Mouse (Mus musculus): ENCODE results near the gene Grin1. TPM values are rescaled to one million over a fixed set of nuclear protein-coding genes. Genes with fewer than 3 reads are reported as not detected.

Gene Grin1
- polyA plus RNA-seq, 1 experiment from 2014 or later: not detected

- Histone ChIP-seq H3K27me3 (ENCODE audit: control insufficient read depth, insufficient read depth, low read length) (peaks cover 49% of the 10 kb centered on the region), H3K27ac (replicated peaks in 1 of 2; ENCODE audit: control insufficient read depth in 1 of 2, insufficient read depth in 1 of 2, low read depth in 2 of 2, low read length in 2 of 2) (no peak overlapping the region)
Observed at GRCm38 (mm10) chr2:25298046-25298445, 20.9 kb downstream of the Grin1 start.

GRCm38 (mm10) chr2:25297093-25297492, 21.9 kb downstream of the Grin1 start:
- H3K4me3 ChIP-seq (ENCODE audit: control insufficient read depth in 1 of 2, insufficient read depth in 1 of 2, low read depth in 1 of 2, low read length in 2 of 2): no peak overlapping the region
- peaks cover 0 to 6% of the 10 kb centered on the region in 2 experiments; a peak in 3 of 4 replicates for H3K4me1 ChIP-seq (ENCODE audit: control insufficient read depth in 2 of 2, insufficient read depth in 2 of 2, low read length in 2 of 2)
- H3K9ac ChIP-seq (ENCODE audit: low read length): no peak overlapping the region
- no peaks in the 10 kb centered on the region for H3K36me3 ChIP-seq (ENCODE audit: control insufficient read depth, insufficient read depth, low read length)
- no peaks in the 10 kb centered on the region for H3K9me3 ChIP-seq (ENCODE audit: control insufficient read depth, low read length)
- WGBS: 67% methylated on average over 8 of the region's 8 CpGs
- no peak overlapping the region for H3K27ac ChIP-seq (replicated peaks in 1 of 2; ENCODE audit: control insufficient read depth in 1 of 2, insufficient read depth in 1 of 2, low read depth in 2 of 2, low read length in 2 of 2)
- H3K4me2 ChIP-seq (ENCODE audit: low read length): no peak overlapping the region
- ATAC-seq (ENCODE audit: insufficient number of reproducible peaks, insufficient read depth, low FRiP score, low read depth): no peak
- peaks cover 54% of the 10 kb centered on the region for H3K27me3 ChIP-seq (ENCODE audit: control insufficient read depth, insufficient read depth, low read length)

More at GRCm38 (mm10) chr2:25298046-25298445, 20.9 kb downstream of the Grin1 start:
- Histone ChIP-seq H3K4me3 (ENCODE audit: control insufficient read depth in 1 of 2, insufficient read depth in 1 of 2, low read depth in 1 of 2, low read length in 2 of 2) (no peak overlapping the region), H3K36me3 (ENCODE audit: control insufficient read depth, insufficient read depth, low read length) (no peaks in the 10 kb centered on the region), H3K9ac (ENCODE audit: low read length) (no peak overlapping the region), H3K4me2 (ENCODE audit: low read length) (no peak overlapping the region), H3K9me3 (ENCODE audit: control insufficient read depth, low read length) (no peaks in the 10 kb centered on the region), H3K4me1 (ENCODE audit: control insufficient read depth in 2 of 2, insufficient read depth in 2 of 2, low read length in 2 of 2) (no peaks in the 10 kb centered on the region)
- 72% methylated on average over 10 of the region's 10 CpGs for WGBS
- no peak for ATAC-seq (ENCODE audit: insufficient number of reproducible peaks, insufficient read depth, low FRiP score, low read depth)

- Histone ChIP-seq H3K27me3 (ENCODE audit: control insufficient read depth, insufficient read depth, low read length) (peaks cover 88% of the 10 kb centered on the region), H3K9ac (ENCODE audit: low read length) (no peak overlapping the region), H3K4me1 (ENCODE audit: control insufficient read depth in 2 of 2, insufficient read depth in 2 of 2, low read length in 2 of 2) (peaks cover 0 to 16% of the 10 kb centered on the region in 2 experiments; a peak in 3 of 4 replicates), H3K9me3 (ENCODE audit: control insufficient read depth, low read length) (no peaks in the 10 kb centered on the region), H3K4me2 (ENCODE audit: low read length) (no peak overlapping the region), H3K4me3 (ENCODE audit: control insufficient read depth in 1 of 2, insufficient read depth in 1 of 2, low read depth in 1 of 2, low read length in 2 of 2) (no peak overlapping the region), H3K27ac (replicated peaks in 1 of 2; ENCODE audit: control insufficient read depth in 1 of 2, insufficient read depth in 1 of 2, low read depth in 2 of 2, low read length in 2 of 2) (no peak overlapping the region), H3K36me3 (ENCODE audit: control insufficient read depth, insufficient read depth, low read length) (no peaks in the 10 kb centered on the region)
- no peak for ATAC-seq (ENCODE audit: insufficient number of reproducible peaks, insufficient read depth, low FRiP score, low read depth)
- 66% methylated on average over 9 of the region's 9 CpGs for WGBS
Observed at GRCm38 (mm10) chr2:25293706-25294105, 25.3 kb downstream of the Grin1 start.

GRCm38 (mm10) chr2:25292856-25293255, 26.1 kb downstream of the Grin1 start:
- H3K4me2 ChIP-seq (ENCODE audit: low read length): peak overlapping the region; percentile 60
- no peak for ATAC-seq (ENCODE audit: insufficient number of reproducible peaks, insufficient read depth, low FRiP score, low read depth)
- peaks cover 0 to 16% of the 10 kb centered on the region in 2 experiments; a peak in 3 of 4 replicates for H3K4me1 ChIP-seq (ENCODE audit: control insufficient read depth in 2 of 2, insufficient read depth in 2 of 2, low read length in 2 of 2)
- H3K9ac ChIP-seq (ENCODE audit: low read length): no peak overlapping the region
- peak overlapping the region in 1 of 2 experiments; percentile 33; a peak in 1 of 4 replicates for H3K4me3 ChIP-seq (ENCODE audit: control insufficient read depth in 1 of 2, insufficient read depth in 1 of 2, low read depth in 1 of 2, low read length in 2 of 2)
- WGBS: 0% methylated on average over 1 of the region's 1 CpGs
- peaks cover 96% of the 10 kb centered on the region for H3K27me3 ChIP-seq (ENCODE audit: control insufficient read depth, insufficient read depth, low read length)
- H3K36me3 ChIP-seq (ENCODE audit: control insufficient read depth, insufficient read depth, low read length): no peaks in the 10 kb centered on the region
- no peak overlapping the region for H3K27ac ChIP-seq (replicated peaks in 1 of 2; ENCODE audit: control insufficient read depth in 1 of 2, insufficient read depth in 1 of 2, low read depth in 2 of 2, low read length in 2 of 2)
- H3K9me3 ChIP-seq (ENCODE audit: control insufficient read depth, low read length): no peaks in the 10 kb centered on the region

- WGBS: 5% methylated on average over 42 of the region's 43 CpGs
- no peak overlapping the region for H3K27ac ChIP-seq (replicated peaks in 1 of 2; ENCODE audit: control insufficient read depth in 1 of 2, insufficient read depth in 1 of 2, low read depth in 2 of 2, low read length in 2 of 2)
- peak overlapping the region; percentile 60 for H3K4me2 ChIP-seq (ENCODE audit: low read length)
- peaks cover 0 to 16% of the 10 kb centered on the region in 2 experiments; a peak in 3 of 4 replicates for H3K4me1 ChIP-seq (ENCODE audit: control insufficient read depth in 2 of 2, insufficient read depth in 2 of 2, low read length in 2 of 2)
- peaks cover 90% of the 10 kb centered on the region for H3K27me3 ChIP-seq (ENCODE audit: control insufficient read depth, insufficient read depth, low read length)
- no peak for ATAC-seq (ENCODE audit: insufficient number of reproducible peaks, insufficient read depth, low FRiP score, low read depth)
- no peaks in the 10 kb centered on the region for H3K9me3 ChIP-seq (ENCODE audit: control insufficient read depth, low read length)
- H3K36me3 ChIP-seq (ENCODE audit: control insufficient read depth, insufficient read depth, low read length): no peaks in the 10 kb centered on the region
- H3K9ac ChIP-seq (ENCODE audit: low read length): peak overlapping the region; percentile 25
- peak overlapping the region; percentile 19 to 33; a peak in 3 of 4 replicates for H3K4me3 ChIP-seq (ENCODE audit: control insufficient read depth in 1 of 2, insufficient read depth in 1 of 2, low read depth in 1 of 2, low read length in 2 of 2)
Observed at GRCm38 (mm10) chr2:25292054-25292544, 26.9 kb downstream of the Grin1 start.

GRCm38 (mm10) chr2:25291184-25292053, 27.6 kb downstream of the Grin1 start:
- H3K4me1 ChIP-seq (ENCODE audit: control insufficient read depth in 2 of 2, insufficient read depth in 2 of 2, low read length in 2 of 2): peaks cover 0 to 16% of the 10 kb centered on the region in 2 experiments; a peak in 3 of 4 replicates
- ATAC-seq (ENCODE audit: insufficient number of reproducible peaks, insufficient read depth, low FRiP score, low read depth): no peak
- peak overlapping the region; percentile 25; the same call in 1 of the 2 replicates for H3K9ac ChIP-seq (ENCODE audit: low read length)
- 0 out of 2 replicates have a peak, but pooled peaks cover 2% of the 10 kb centered on the region for H3K36me3 ChIP-seq (ENCODE audit: control insufficient read depth, insufficient read depth, low read length)
- no peak overlapping the region for H3K27ac ChIP-seq (replicated peaks in 1 of 2; ENCODE audit: control insufficient read depth in 1 of 2, insufficient read depth in 1 of 2, low read depth in 2 of 2, low read length in 2 of 2)
- peak overlapping the region in 1 of 2 experiments; percentile 33; a peak in 2 of 4 replicates for H3K4me3 ChIP-seq (ENCODE audit: control insufficient read depth in 1 of 2, insufficient read depth in 1 of 2, low read depth in 1 of 2, low read length in 2 of 2)
- peaks cover 84% of the 10 kb centered on the region for H3K27me3 ChIP-seq (ENCODE audit: control insufficient read depth, insufficient read depth, low read length)
- peak overlapping the region; percentile 60 for H3K4me2 ChIP-seq (ENCODE audit: low read length)
- 7% methylated on average over 30 of the region's 32 CpGs for WGBS
- no peaks in the 10 kb centered on the region for H3K9me3 ChIP-seq (ENCODE audit: control insufficient read depth, low read length)

- Histone ChIP-seq H3K4me1 (ENCODE audit: control insufficient read depth in 2 of 2, insufficient read depth in 2 of 2, low read length in 2 of 2) (peaks cover 0 to 16% of the 10 kb centered on the region in 2 experiments; a peak in 3 of 4 replicates), H3K36me3 (ENCODE audit: control insufficient read depth, insufficient read depth, low read length) (peaks cover 8% of the 10 kb centered on the region), H3K4me3 (ENCODE audit: control insufficient read depth in 1 of 2, insufficient read depth in 1 of 2, low read depth in 1 of 2, low read length in 2 of 2) (peak overlapping the region in 1 of 2 experiments; percentile 19; a peak in 1 of 4 replicates), H3K27ac (replicated peaks in 1 of 2; ENCODE audit: control insufficient read depth in 1 of 2, insufficient read depth in 1 of 2, low read depth in 2 of 2, low read length in 2 of 2) (no peak overlapping the region), H3K9ac (ENCODE audit: low read length) (no peak overlapping the region), H3K9me3 (ENCODE audit: control insufficient read depth, low read length) (no peaks in the 10 kb centered on the region), H3K27me3 (ENCODE audit: control insufficient read depth, insufficient read depth, low read length) (peaks cover 79% of the 10 kb centered on the region), H3K4me2 (ENCODE audit: low read length) (peak overlapping the region; percentile 47)
- no peak for ATAC-seq (ENCODE audit: insufficient number of reproducible peaks, insufficient read depth, low FRiP score, low read depth)
- 2% methylated on average over 18 of the region's 18 CpGs for whole genome bisulfite sequencing
Observed at GRCm38 (mm10) chr2:25290816-25291130, 28.2 kb downstream of the Grin1 start.

Measured in heart, embryonic 14.5 days (tissue).